Mouse (Mus musculus) CD4-positive helper T cell, adult 2 months (primary cell): ENCODE measurements around the gene B3gnt6.

Source experiments
- DNase-seq: peaks from one replicate; pipeline ENCODE4 v3.0.0-alpha.2; 2012; ENCODE audit warnings: low read depth, missing footprints, low spot score

The B3gnt6 gene

GRCm38 (mm10) chr7:98149802-98150201 lies 49.5 kb downstream of the B3gnt6 start:
- DNase-seq = no peak

DNA sequence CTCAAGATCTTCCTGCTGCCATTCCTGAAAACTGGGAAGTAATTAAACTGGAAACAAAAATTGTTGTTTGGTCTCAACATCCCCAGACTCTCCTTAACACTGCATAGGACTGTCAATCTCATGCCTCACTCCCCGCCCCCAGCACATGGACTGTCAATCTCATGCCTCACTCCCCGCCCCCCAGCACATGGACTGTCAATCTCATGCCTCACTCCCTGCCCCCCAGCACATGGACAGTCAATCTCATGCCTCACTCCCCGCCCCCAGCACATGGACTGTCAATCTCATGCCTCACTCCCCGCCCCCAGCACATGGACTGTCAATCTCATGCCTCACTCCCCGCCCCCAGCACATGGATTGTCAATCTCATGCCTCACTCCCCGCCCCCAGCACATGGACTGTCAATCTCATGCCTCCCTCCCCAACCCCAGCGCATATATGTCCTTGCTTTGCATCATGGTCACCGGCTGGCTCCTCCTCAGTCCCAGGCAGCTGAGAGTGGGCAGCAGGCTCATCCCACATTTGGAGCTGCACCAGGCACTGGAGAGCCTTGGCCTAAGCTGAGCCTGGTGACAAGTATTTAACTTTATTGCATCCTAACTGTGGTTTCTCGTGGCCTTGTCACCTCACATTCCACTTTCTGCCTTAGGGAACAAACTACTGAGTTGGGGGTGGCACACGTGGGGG lies 50.4 kb downstream of the B3gnt6 start:
- DNase-seq = no peak

- DNase-seq = no peak
Measured at GRCm38 (mm10) chr7:98147766-98148165, 51.5 kb downstream of the B3gnt6 start.

GRCm38 (mm10) chr7:98146447-98146845 lies 52.8 kb downstream of the B3gnt6 start:
- no peak for DNase-seq

- DNase-seq = no peak
Measured at GRCm38 (mm10) chr7:98145842-98146446, 53.3 kb downstream of the B3gnt6 start.

DNA sequence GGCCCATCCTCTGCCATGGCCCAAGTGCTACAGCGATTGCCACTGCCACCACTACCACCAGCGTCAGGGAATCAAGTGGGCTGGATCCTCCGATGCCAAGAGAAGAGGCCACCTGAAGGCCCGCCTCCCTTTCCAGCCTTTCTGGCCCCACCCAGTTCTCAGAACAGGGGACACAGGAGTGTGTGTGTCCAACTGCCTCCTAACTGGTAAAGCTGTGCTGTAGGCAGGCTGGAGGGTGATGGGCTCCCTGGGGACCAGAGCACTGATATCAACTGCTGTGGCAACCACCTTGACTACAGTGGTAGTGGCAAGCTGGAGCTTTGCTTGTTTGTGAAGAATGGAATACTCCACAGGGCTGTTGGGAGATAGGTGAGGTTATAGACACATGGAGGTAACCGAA lies 53.9 kb downstream of the B3gnt6 start, which contains the start of gene Omp:
TSS of gene Omp (minus strand) at position 101 of the 400 bp plus-strand sequence.
- no peak for DNase-seq

- DNase-seq = no peak
Measured at GRCm38 (mm10) chr7:98142648-98143047, 56.6 kb downstream of the B3gnt6 start.
